Mouse (Mus musculus) left cerebral cortex, postnatal 14 days (tissue): ENCODE data around the gene Hist1h2bg. TPM values are rescaled to one million over a fixed set of nuclear protein-coding genes. Genes with fewer than 3 reads are reported as not detected.

Source experiments
- DNase-seq, 2 experiments: peaks; one replicate each; pipeline ENCODE4 v3.0.0; 2021 to 2022; ENCODE audit warnings: low spot score in 2 of 2, mixed read lengths in 1 of 2
- intact Hi-C: fragments of 180-260 bp; cut with DNase I; formaldehyde crosslinking; loops from one replicate; pipeline ENCODE4 v1.15.1; 2025
- microRNA-seq, 2 experiments: library from miRNA; unstranded; fragments of <30 nt; microRNA quantifications; one replicate each; pipeline ENCODE4 v1.2.0; 2022
- total RNA-seq, 2 experiments: library from RNA; stranded (reverse); gene quantifications; 2 replicates each; pipeline ENCODE4 v1.2.3; 2021

The Hist1h2bg gene
- total RNA-seq, 2 experiments from 2014 or later, result 79.2 to 92.9 TPM

DNA sequence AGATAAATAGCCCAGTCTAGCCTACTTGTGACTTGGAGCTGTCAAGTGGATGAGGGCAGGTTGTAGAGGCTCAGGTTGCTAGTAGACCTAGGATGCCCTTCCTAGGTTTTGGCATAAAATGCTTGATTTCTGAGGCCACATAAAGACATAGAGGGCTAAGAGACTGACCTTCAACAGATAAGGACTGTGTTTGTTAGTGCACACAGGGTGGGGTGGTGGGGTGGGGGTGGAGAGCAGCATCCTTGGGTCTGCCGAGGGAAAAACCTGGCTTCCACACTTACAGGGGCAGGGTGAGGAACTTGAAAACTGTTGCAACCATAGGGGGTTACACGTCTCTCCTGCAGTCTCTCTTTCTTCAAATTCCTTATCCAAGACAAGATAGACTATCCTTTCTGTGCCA, 24.0 kb downstream of the Hist1h2bg start:
- DNase-seq, result no peak
- intact Hi-C loops, result no loop called here

DNA sequence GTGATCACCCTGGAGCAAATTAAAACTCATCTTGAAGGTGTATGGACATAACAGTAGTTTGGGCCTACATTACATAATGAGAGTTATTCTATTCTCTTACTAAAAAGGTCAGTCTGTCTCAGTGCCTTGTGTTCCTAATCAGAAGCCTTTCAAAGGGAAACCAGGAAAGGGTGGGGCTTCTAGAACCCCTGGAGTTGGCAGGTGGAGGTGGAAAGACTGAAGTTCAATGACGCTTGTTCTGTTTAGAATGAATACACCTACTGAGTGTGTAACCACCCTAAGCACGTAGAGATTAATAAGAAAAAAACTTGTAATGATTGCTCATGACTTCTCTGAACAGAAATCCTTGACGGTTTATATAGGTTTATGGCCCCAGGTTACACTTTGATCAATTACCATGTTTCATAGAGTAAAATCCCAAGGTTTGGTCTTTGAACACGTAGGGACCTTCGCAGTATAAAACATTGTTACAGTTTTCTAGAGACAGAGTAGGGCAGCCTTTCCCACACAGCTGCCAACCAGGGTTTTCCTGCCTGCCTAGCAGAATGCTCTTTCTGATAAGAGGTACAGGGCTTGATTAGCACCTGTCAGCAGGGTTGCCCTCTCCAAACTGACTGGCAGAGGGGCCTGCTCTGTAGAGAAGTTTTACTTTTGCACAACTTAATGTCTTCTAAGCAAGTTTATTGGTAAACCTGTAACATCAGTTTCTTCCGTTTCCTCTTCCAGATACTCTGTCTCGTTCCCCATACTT, 24.6 kb downstream of the Hist1h2bg start:
- intact Hi-C loops, result no loop called here
- DNase-seq, result no peak

DNA sequence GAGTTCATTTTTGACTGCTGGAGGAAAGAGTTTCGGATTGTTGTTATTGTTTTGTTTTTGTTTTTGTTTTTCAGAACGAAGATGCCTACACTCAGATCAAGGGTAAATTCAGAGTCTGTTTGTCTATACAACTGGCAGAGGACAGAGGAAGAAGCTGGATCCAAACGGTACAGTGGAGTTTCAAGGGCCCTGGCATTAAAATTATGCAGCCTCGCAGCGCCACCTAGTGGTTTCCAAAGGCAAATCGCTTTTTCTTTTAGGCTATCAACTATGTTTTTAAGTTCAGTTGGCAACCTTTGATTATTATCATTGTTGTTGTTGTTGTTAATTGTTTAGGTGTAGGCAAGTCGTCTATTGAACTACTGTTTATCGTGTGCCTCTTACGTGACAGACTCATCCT, 26.8 kb downstream of the Hist1h2bg start:
- intact Hi-C loops, result loop anchor here (1.0 kb wide), 1 partner anchor 12 kb away; no protein-coding TSS in a partner anchor
- peak; percentile 56 to 79 for DNase-seq

DNA sequence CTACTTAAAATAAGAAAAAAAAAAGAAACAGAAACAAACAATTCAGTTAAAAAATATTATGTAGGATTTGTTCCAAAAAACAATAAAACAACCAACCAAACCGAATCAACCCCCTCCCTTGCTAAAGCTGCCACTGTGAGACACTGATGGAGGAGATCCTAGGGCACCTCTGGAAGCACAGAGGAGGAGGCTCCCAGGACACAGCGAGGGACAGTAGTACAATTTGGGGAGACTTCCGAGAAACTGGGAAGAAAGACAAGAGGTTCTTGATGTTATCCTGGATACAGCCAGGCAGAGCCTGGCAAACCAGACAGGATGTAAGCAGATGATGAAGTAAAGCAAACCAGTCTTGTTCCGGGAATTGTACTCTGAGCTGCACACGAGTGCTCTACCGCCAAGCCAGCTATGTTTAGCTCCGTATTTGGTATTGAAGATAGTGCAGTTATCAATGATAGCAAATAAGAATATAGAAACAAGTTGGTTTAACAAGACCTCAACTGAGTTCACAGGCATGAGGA, 32.0 kb downstream of the Hist1h2bg start:
- no peak for DNase-seq
- intact Hi-C loops, result no loop called here

DNA sequence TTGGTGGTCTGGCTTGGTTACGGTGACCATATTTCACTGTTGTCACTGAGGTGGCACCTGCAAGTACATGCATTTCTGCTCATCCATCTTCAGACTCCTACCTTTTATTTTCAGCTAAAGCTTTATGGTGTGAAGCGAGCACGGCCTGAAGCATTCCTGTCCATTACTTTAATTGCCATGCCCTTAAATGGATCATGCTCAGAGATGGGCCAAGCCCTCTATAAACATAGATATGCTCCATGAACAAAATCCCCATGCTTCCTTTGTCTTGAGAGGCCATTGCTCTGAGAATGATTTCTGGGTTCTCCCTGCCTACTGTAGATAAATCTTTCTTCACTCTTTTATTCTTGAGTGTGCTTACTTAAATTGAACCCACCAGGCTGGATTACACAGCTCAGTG, 33.3 kb downstream of the Hist1h2bg start:
- DNase-seq, result no peak
- intact Hi-C loops, result no loop called here

DNA sequence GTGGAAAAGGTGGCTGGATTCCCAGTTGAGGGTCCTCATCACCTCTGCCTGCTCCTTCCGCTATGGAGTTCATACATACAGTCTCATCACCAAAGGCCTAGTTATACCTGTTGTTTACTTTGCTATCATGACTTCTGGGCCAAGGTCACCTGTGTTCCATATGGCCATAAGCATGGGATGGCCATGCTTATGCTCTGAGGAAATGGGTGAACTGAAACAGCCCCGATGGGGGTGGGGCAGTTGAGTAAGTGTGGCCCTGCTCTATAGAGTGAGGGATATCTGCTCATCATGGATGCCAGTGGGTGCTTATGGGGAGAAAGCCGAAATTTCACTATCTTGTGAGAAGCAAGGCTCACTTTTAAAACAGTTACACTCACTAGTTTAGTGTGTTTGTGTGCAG, 33.9 kb downstream of the Hist1h2bg start:
- intact Hi-C loops, result no loop called here
- no peak for DNase-seq

DNA sequence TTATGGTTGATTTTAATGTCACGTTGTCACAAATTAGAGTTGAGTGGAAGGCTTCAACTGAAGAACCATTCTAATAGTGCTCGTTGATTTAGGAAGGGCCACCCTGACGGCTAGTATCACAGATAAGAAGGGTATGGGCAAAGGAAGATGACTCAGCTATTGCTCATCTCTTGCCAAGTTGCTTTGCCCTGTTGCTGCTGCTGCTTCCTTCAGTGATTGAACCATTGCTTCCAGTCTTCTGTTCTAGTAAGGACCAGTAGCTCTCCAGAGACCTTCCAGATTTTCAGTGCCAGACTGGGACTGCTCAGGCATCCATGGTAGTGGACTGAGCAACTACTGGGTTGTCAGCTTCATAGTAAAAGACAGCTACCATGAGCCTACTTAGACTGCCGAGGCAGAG, 38.0 kb downstream of the Hist1h2bg start:
- no peak for DNase-seq
- intact Hi-C loops, result no loop called here

DNA sequence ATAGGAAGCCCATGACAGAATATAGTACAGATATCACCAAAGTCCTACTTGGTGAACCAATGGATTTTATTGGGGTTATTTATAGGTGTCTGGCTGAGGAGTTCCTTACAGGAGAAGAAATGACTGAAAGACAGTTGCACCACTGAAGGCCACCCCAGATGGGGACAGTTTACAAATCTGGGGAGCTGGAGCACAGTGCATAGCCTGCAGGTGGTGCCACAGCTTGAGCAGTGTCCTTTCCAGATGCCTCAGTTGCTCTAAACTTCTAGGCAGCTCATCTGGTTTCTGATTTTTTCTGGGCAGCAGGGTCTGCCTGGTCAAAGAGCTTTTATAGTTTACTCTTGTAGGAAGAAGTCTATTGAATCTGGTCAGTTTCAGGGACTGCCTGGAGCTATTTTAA, 38.6 kb downstream of the Hist1h2bg start:
- intact Hi-C loops, result no loop called here
- no peak for DNase-seq

DNA sequence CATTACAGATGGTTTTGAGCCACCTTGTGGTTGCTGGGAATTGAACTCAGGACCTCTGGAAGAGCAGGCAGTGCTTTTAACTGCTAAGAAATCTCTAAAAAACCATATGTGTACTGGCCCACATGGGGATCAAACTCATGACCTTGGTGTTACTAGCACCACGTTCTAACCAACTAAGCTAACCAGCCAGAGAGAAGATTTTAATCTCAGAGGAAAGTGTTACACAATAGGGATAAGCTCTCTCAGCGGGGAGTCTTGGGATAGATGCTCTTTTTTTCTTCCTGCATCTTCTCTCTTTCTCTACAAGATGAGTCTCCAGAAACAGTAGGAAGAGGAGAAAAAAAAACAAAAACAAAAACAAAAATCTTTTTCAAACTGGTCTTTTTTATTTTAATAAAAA, 39.2 kb downstream of the Hist1h2bg start:
- DNase-seq, result no peak
- intact Hi-C loops, result no loop called here

DNA sequence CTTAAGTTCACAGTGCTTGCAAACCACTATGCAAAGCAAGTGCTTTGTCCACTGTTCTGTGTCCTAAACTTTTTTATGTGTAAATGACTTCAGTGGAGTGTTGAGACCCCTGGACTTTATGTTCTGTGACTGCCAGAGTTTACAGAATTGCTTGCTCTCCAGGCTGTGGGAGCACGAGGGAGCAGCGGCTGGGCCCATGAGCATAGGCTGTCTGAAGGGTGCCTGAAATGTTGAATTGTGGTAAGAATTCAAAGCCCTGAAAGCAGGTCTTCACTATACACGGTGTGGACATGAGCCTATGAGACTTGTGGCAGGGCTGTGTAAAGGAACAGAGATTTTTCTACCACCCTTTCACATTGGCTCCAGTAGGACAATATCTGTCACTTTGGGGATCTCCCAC, 40.4 kb downstream of the Hist1h2bg start:
- intact Hi-C loops, result no loop called here
- no peak for DNase-seq

DNA sequence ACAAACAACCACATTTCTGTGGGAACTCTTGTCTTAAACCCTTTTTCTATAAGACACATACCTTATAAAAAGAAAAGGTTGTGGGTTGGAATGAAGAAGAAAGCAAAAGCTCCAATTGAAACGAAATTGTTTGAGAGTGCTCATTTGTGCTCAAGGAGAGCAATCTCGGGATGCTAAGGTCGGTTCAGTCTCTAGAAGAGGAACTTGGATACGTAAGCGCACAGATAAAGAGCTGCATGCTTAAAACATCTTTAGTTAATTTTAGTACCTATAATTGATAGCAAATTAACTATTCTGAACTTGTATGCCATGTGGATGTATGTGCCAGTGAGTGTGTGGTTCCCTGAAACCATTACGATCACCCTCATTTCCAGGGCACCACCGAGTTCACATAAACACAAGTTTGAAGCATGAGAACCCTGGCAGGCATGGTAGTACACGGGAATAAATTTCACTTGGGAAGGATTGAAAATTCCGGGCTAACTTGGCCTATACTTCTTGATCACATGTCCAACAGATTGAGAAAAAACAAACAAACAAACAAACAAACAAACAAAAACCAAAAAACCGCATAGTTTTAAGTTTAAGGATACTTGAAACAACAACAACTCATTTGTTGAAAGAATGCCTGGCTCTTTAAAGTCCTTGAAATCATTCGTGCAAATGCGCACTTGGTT, 49.0 kb downstream of the Hist1h2bg start:
- DNase-seq, result peak in 1 of 2 experiments; percentile 2
- intact Hi-C loops, result loop anchor here (5.0 kb wide), 2 partner anchors 77 to 117 kb away; partner anchors contain the start of genes Hist1h1c, Hist1h1t and Hist1h4c

DNA sequence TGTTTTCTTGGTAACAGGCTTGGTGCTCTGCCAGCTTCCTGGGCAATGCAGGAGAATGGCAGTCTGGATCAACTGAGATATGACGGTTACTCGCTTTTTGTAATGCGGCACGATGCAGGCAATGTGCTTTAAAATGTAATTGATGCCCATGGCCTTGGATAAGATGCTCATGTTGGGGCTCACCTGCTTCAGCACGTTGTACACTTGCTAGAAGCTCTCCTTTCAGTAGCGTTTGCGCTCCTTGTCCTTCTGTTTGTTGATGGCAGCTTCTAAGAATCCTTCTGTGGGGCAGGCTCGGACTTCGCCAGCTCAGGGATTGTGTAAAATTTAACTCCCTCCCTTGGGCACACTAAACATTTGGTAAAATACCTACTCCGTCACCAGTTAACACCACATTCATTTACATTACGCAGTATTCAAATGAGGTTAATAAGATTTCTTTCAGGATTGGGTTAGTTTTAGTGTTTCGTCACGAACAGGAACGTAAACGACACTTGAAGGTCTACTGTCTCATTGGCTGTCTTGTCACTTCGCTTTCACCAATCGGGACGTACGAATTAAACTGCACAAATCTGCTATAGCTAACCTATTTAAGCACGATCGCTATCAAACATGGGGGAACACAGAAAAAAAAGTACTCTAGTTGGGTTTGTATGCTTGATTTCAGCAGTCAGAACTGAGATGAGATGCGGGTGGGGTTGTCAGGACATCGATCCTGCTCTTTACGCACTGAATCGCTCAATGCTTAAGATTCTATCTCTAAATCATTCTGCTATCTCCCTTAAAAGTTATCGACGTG, 49.7 kb downstream of the Hist1h2bg start, which contains the start of gene Hist1h2be:
TSS of gene Hist1h2be (minus strand) at position 392 of the 799 bp plus-strand sequence.
- DNase-seq, result peak; percentile 69 to 93
- intact Hi-C loops, result loop anchor here (5.0 kb wide), 2 partner anchors 76 to 116 kb away; partner anchors contain the start of genes Hist1h1c, Hist1h1t and Hist1h4c

Small RNA genes within 50 kb of the gene (microRNA-seq; reads per million reads assigned to microRNA genes)
- gene Gm44297 (0 reads per million in 2 experiments), gene Gm44359 (0 reads per million in 2 experiments), gene Gm44394 (0 reads per million in 2 experiments)

Other genes starting within 250 kb of the Hist1h2bg start
- 10 to 100 TPM; 39.5 TPM for gene Zfp322a, start 202.2 kb upstream of the Hist1h2bg start, total RNA-seq
- gene Abt1, start 147.5 kb upstream of the Hist1h2bg start, total RNA-seq, result 1 to 10 TPM; 6.9 to 7.1 TPM
- gene Btn1a1, start 105.5 kb upstream of the Hist1h2bg start, total RNA-seq, result not detected
- 1 to 10 TPM in 1 of 2 experiments, under 1 TPM in 1; 0.82 to 1.3 TPM for gene Btn2a2, start 82.5 kb upstream of the Hist1h2bg start, total RNA-seq
- 100 to 1,000 TPM; 264 to 291 TPM for gene Hist1h4h, start 40.3 kb upstream of the Hist1h2bg start, total RNA-seq
- gene Hist1h2af, start 37.5 kb upstream of the Hist1h2bg start, total RNA-seq, result 10 to 100 TPM in 1 of 2 experiments, 1 to 10 TPM in 1; 4.3 to 21.5 TPM
- 1 to 10 TPM; 5.8 to 6.2 TPM for gene Hist1h3g, start 36.0 kb upstream of the Hist1h2bg start, total RNA-seq
- under 1 TPM; 0.91 to 0.92 TPM for gene Hist1h2bh, start 28.0 kb upstream of the Hist1h2bg start, total RNA-seq
- 10 to 100 TPM; 18.7 to 21.0 TPM for gene Hist1h3f, start 27.3 kb upstream of the Hist1h2bg start, total RNA-seq
- gene Hist1h4f, start 19.7 kb upstream of the Hist1h2bg start, total RNA-seq, result 100 to 1,000 TPM; 150 to 165 TPM
- gene Hist1h1d, start 18.1 kb upstream of the Hist1h2bg start, total RNA-seq, result 1 to 10 TPM; 3.1 to 4.2 TPM
- 10 to 100 TPM; 49.1 to 57.1 TPM for gene Hist1h3e, start 9.0 kb upstream of the Hist1h2bg start, total RNA-seq
- 10 to 100 TPM in 1 of 2 experiments, 1 to 10 TPM in 1; 8.2 to 10.1 TPM for gene Hist1h2ae, start 176 bp upstream of the Hist1h2bg start, total RNA-seq
- 10 to 100 TPM; 24.6 to 36.3 TPM for gene Hist1h2bf, start 2.8 kb downstream of the Hist1h2bg start, total RNA-seq
- 1 to 10 TPM; 3.0 to 5.1 TPM for gene Hist1h2ad, start 3.0 kb downstream of the Hist1h2bg start, total RNA-seq
- 1 to 10 TPM; 9.4 to 9.9 TPM for gene Hist1h3d, start 4.4 kb downstream of the Hist1h2bg start, total RNA-seq
- 100 to 1,000 TPM; 132 to 148 TPM for gene Hist1h4d, start 10.2 kb downstream of the Hist1h2bg start, total RNA-seq
- gene Hist1h2be, start 49.7 kb downstream of the Hist1h2bg start, total RNA-seq, result 1 to 10 TPM; 4.8 to 5.6 TPM
- gene Hist1h1e, start 51.2 kb downstream of the Hist1h2bg start, total RNA-seq, result 10 to 100 TPM; 53.4 to 69.1 TPM
- gene Hist1h2ac, start 112.6 kb downstream of the Hist1h2bg start, total RNA-seq, result 1 to 10 TPM; 1.9 to 2.0 TPM
- gene Hist1h2bc, start 112.8 kb downstream of the Hist1h2bg start, total RNA-seq, result 10 to 100 TPM; 25.0 to 27.3 TPM
- under 1 TPM in 1 of 2 experiments, not detected in 1; 0.40 TPM for gene Hist1h1t, start 124.4 kb downstream of the Hist1h2bg start, total RNA-seq
- gene Hist1h4c, start 127.1 kb downstream of the Hist1h2bg start, total RNA-seq, result 100 to 1,000 TPM; 100 to 103 TPM
- gene Hfe, start 139.5 kb downstream of the Hist1h2bg start, total RNA-seq, result 1 to 10 TPM; 2.9 to 3.1 TPM
- gene Hist1h1c, start 167.4 kb downstream of the Hist1h2bg start, total RNA-seq, result 10 to 100 TPM; 55.8 to 75.9 TPM
- 1 to 10 TPM; 6.8 to 7.2 TPM for gene Hist1h3c, start 174.2 kb downstream of the Hist1h2bg start, total RNA-seq
- gene Hist1h2bb, start 175.3 kb downstream of the Hist1h2bg start, total RNA-seq, result 10 to 100 TPM; 18.8 to 20.7 TPM
- gene Hist1h2ab, start 179.7 kb downstream of the Hist1h2bg start, total RNA-seq, result 10 to 100 TPM; 30.0 to 36.8 TPM
- gene Hist1h3b, start 180.9 kb downstream of the Hist1h2bg start, total RNA-seq, result 10 to 100 TPM; 16.5 to 23.8 TPM
- 10 to 100 TPM; 73.2 to 80.8 TPM for gene Hist1h4b, start 185.6 kb downstream of the Hist1h2bg start, total RNA-seq
- 10 to 100 TPM; 68.8 to 69.0 TPM for gene Hist1h4a, start 189.8 kb downstream of the Hist1h2bg start, total RNA-seq
- 10 to 100 TPM; 33.2 to 47.2 TPM for gene Hist1h3a, start 191.0 kb downstream of the Hist1h2bg start, total RNA-seq
- 10 to 100 TPM; 20.4 to 29.2 TPM for gene Hist1h1a, start 192.3 kb downstream of the Hist1h2bg start, total RNA-seq
- gene Trim38, start 198.5 kb downstream of the Hist1h2bg start, total RNA-seq, result not detected
- gene Slc17a2, start 235.6 kb downstream of the Hist1h2bg start, total RNA-seq, result not detected